Mouse (Mus musculus): ENCODE data around the gene Trib2. TPM values are rescaled to one million over a fixed set of nuclear protein-coding genes. Genes with fewer than 3 reads are reported as not detected.

Trib2 gene
- polyA plus RNA-seq (2014; fragmentation: Nextera tagmentation; extraction: Ambion mirVana), result 20.8 TPM in 2 replicates

DNA sequence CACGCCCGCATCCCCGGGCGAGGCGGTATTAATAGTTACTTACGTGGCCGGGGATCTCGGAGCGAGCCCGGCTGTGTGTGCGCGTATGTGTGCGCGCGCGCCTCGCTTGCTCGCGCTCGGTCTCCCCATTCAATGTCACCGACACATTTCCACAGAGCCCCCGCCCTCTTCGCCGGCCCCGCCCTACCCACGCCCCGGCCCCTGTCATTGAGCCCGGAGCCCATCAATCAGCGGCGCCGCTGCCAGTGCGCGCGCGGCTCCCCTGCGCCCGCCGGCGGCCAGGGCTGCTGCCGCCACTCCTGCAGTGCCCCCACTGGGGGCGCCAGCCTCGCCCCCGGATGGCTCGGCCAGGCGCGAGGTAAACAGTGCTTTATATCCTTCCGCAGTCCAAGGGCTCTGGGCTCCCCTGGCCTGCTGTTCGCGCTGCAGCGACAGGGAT is at the start of gene Trib2:
Gene Trib2 (minus strand): TSS at position 183 of the 439 bp plus-strand sequence.
- peak; percentile 93 for ATAC-seq (ENCODE audit: insufficient read depth)

DNA sequence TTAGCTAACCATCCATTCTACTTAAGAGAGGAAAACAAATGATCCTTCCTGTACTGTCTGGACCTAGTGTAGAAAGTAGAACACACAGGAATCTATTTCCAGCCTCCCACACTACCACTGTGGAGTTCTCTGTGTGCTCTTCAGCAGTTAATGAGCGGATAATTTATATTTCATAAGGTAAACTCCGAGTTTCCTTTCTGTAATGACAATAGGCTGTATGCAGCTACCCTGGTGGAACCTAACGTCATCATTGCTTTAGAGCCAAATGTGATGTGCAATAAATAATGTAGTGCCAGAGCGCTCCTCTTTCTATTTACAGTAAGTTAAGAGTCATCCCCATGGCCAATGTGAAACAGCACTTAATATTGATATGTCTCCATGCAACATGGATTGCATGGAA is 41.3 kb upstream of the Trib2 start:
- H3K4me3 ChIP-seq (ENCODE audit: low read depth, low read length), result no peak overlapping the region
- H3K9me3 ChIP-seq (ENCODE audit: low read depth, low read length), result no peaks in the 10 kb centered on the region
- H3K27ac ChIP-seq (ENCODE audit: low read depth), result no peak overlapping the region
- no peak overlapping the region for H3K4me2 ChIP-seq
- DNase-seq, result peak; percentile 8
- ATAC-seq (ENCODE audit: insufficient read depth), result no peak
- no peaks in the 10 kb centered on the region for H3K27me3 ChIP-seq (ENCODE audit: insufficient read depth, low read length)
- H3K9ac ChIP-seq, result no peak overlapping the region
- no peaks in the 10 kb centered on the region for H3K4me1 ChIP-seq (ENCODE audit: insufficient read depth)
- H3K36me3 ChIP-seq (ENCODE audit: insufficient read depth), result no peaks in the 10 kb centered on the region
- 68% methylated on average over 4 of the region's 4 CpGs for WGBS
- no peak for TF ChIP-seq CTCF (IDR thresholded peaks at IDR 0.05; ENCODE audit: low read depth)

More for the DNA sequence above, at the start of gene Trib2:
- TF ChIP-seq CTCF (IDR thresholded peaks at IDR 0.05; ENCODE audit: low read depth), result peak; percentile 55
- Histone ChIP-seq H3K36me3 (ENCODE audit: insufficient read depth) (no peaks in the 10 kb centered on the region), H3K27ac (ENCODE audit: low read depth) (peak within 1 kb of the TSS; percentile 93), H3K9ac (peak within 1 kb of the TSS; percentile 82), H3K4me1 (ENCODE audit: insufficient read depth) (peaks cover 4% of the 10 kb centered on the region; the same call in 1 of the 2 replicates), H3K27me3 (ENCODE audit: insufficient read depth, low read length) (no peaks in the 10 kb centered on the region), H3K9me3 (ENCODE audit: low read depth, low read length) (no peaks in the 10 kb centered on the region), H3K4me2 (peak within 1 kb of the TSS; percentile 68), H3K4me3 (ENCODE audit: low read depth, low read length) (peak within 1 kb of the TSS; percentile 65)
- under 1% methylated on average over 50 of the region's 50 CpGs for WGBS
- peak; percentile 92 for DNase-seq

DNA sequence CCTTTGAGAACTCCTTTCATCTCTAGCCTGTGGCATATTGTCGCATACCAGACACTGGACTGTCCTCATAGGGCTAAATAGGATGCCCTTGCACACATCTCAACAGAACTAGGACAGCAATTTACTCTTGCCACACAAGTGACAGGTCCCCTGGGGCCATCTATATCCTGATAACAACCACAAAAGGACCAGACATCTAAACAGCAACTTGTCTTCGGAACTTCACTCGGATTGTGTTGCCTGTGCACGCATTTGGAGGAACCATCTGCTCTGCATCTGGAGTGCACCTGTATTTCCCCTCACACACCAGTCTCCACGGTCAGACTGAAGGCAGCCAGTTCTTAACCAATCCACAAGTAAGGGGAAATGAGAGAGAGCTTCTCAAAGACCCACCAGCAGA is 39.2 kb upstream of the Trib2 start:
- Histone ChIP-seq H3K4me1 (ENCODE audit: insufficient read depth) (no peaks in the 10 kb centered on the region), H3K9ac (no peak overlapping the region), H3K4me3 (ENCODE audit: low read depth, low read length) (no peak overlapping the region), H3K27me3 (ENCODE audit: insufficient read depth, low read length) (no peaks in the 10 kb centered on the region), H3K36me3 (ENCODE audit: insufficient read depth) (no peaks in the 10 kb centered on the region), H3K27ac (ENCODE audit: low read depth) (no peak overlapping the region), H3K4me2 (no peak overlapping the region), H3K9me3 (ENCODE audit: low read depth, low read length) (no peaks in the 10 kb centered on the region)
- no peak for TF ChIP-seq CTCF (IDR thresholded peaks at IDR 0.05; ENCODE audit: low read depth)
- no peak for ATAC-seq (ENCODE audit: insufficient read depth)
- WGBS, result 73% methylated on average over 5 of the region's 5 CpGs
- DNase-seq, result no peak

DNA sequence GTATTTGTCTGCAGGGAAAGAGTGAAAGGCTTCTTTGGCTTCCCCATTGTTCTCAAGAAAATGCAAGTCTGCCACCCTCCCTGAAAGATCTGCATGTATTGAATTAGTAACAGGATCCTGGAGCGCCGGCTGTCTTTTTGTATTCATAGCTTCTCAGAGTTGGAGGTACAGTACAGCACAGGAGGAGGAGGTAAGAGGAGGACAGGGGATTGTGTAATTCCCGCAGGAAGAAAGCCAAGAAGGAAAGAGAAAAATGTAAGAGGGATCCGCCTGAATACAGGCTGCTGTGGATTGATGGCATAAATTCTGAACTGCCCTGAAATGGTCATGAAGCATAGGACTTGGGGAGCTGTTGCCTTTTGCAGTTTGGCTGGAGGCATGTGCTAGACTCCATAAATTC is 36.1 kb upstream of the Trib2 start:
- Histone ChIP-seq H3K27ac (ENCODE audit: low read depth) (no peak overlapping the region), H3K4me2 (no peak overlapping the region), H3K27me3 (ENCODE audit: insufficient read depth, low read length) (no peaks in the 10 kb centered on the region), H3K9ac (no peak overlapping the region), H3K4me3 (ENCODE audit: low read depth, low read length) (no peak overlapping the region), H3K4me1 (ENCODE audit: insufficient read depth) (no peaks in the 10 kb centered on the region), H3K9me3 (ENCODE audit: low read depth, low read length) (no peaks in the 10 kb centered on the region), H3K36me3 (ENCODE audit: insufficient read depth) (no peaks in the 10 kb centered on the region)
- 63% methylated on average over 4 of the region's 4 CpGs for WGBS
- no peak for TF ChIP-seq CTCF (IDR thresholded peaks at IDR 0.05; ENCODE audit: low read depth)
- ATAC-seq (ENCODE audit: insufficient read depth) (no peak), DNase-seq (peak; percentile 20)

DNA sequence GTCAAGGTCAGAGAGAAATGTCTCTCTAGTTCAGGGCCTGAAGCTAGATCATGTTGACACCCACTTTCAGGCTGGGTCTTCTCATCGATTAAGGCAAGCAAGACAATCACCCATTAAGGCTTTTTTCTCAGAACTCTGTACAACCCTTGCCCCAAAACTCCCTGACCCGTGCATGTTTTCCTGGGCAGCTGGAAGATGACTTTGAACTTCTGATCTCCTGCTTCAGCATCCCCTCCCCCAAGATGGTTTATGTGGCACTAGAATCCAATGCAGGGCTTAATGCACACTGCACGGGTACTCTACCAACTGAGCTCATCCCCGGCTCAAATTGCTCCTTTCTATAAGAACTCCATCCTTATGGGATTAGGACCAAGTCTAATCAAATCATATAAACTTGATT is 35.3 kb upstream of the Trib2 start:
- Histone ChIP-seq H3K9ac (no peak overlapping the region), H3K4me1 (ENCODE audit: insufficient read depth) (no peaks in the 10 kb centered on the region), H3K27me3 (ENCODE audit: insufficient read depth, low read length) (no peaks in the 10 kb centered on the region), H3K9me3 (ENCODE audit: low read depth, low read length) (no peaks in the 10 kb centered on the region), H3K4me3 (ENCODE audit: low read depth, low read length) (no peak overlapping the region), H3K4me2 (no peak overlapping the region), H3K36me3 (ENCODE audit: insufficient read depth) (no peaks in the 10 kb centered on the region), H3K27ac (ENCODE audit: low read depth) (no peak overlapping the region)
- ATAC-seq (ENCODE audit: insufficient read depth) (no peak), DNase-seq (no peak)
- WGBS, result 78% methylated on average over 4 of the region's 4 CpGs
- no peak for TF ChIP-seq CTCF (IDR thresholded peaks at IDR 0.05; ENCODE audit: low read depth)

DNA sequence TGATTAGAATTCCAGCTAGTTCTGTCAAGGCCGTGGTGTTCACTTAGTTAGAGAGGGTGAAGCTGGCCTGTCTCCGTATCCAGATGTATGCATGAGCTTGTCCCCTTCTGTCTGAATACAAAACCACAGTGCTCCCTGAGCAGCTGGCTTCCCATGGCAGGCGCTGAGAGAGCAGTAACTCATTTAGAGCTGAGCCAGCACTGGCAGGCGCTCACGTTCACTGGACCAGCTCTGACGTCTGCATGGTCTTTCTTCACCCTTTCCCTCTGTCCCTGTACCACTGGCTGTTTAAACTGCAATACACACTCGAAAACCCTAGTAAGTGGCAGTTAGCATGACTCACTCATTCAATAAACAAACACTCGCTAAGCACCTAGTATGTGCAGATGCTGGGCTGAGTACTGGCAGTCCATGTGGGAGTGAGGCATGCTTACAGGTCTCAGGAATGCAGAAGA is 33.7 kb upstream of the Trib2 start:
- no peak for TF ChIP-seq CTCF (IDR thresholded peaks at IDR 0.05; ENCODE audit: low read depth)
- peak; percentile 89 for ATAC-seq (ENCODE audit: insufficient read depth)
- H3K4me2 ChIP-seq, result no peak overlapping the region

DNA sequence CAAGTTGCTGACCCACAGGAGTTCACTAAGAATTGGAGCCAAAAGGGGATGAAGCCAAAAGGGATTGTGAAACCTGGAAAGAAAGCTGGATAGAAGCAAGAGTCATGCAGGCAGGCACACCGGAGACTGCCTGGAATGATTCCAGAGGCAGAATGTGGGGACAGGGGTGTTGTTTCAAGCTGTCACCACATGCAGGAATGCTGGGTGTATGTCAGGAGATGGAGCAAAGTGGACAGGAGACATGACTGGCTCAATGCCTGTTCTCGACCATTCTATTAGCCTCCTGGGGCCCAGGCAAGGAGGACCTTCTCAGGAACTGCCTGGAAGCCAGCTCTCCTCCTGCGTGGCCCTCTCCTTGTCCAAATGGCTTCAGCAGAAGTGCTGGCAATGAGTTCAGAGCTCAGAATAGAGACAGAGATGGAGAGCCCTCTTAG is 33.2 kb upstream of the Trib2 start:
- ATAC-seq (ENCODE audit: insufficient read depth) (peak; percentile 60; the same call in 1 of the 2 replicates), DNase-seq (peak; percentile 29)
- H3K9ac ChIP-seq, result no peak overlapping the region
- H3K4me1 ChIP-seq (ENCODE audit: insufficient read depth), result no peaks in the 10 kb centered on the region
- H3K36me3 ChIP-seq (ENCODE audit: insufficient read depth), result no peaks in the 10 kb centered on the region
- no peak overlapping the region for H3K4me3 ChIP-seq (ENCODE audit: low read depth, low read length)
- no peaks in the 10 kb centered on the region for H3K27me3 ChIP-seq (ENCODE audit: insufficient read depth, low read length)
- 34% methylated on average over 3 of the region's 3 CpGs for WGBS
- no peak overlapping the region for H3K27ac ChIP-seq (ENCODE audit: low read depth)
- no peaks in the 10 kb centered on the region for H3K9me3 ChIP-seq (ENCODE audit: low read depth, low read length)
- no peak overlapping the region for H3K4me2 ChIP-seq
- TF ChIP-seq CTCF (IDR thresholded peaks at IDR 0.05; ENCODE audit: low read depth), result no peak

More for the DNA sequence above, 33.7 kb upstream of the Trib2 start:
- no peaks in the 10 kb centered on the region for H3K9me3 ChIP-seq (ENCODE audit: low read depth, low read length)
- 24% methylated on average over 8 of the region's 8 CpGs for WGBS
- H3K36me3 ChIP-seq (ENCODE audit: insufficient read depth), result no peaks in the 10 kb centered on the region
- peak; percentile 56 for DNase-seq
- no peaks in the 10 kb centered on the region for H3K4me1 ChIP-seq (ENCODE audit: insufficient read depth)
- no peak overlapping the region for H3K4me3 ChIP-seq (ENCODE audit: low read depth, low read length)
- no peaks in the 10 kb centered on the region for H3K27me3 ChIP-seq (ENCODE audit: insufficient read depth, low read length)
- H3K27ac ChIP-seq (ENCODE audit: low read depth), result no peak overlapping the region
- H3K9ac ChIP-seq, result no peak overlapping the region

All from lung, embryonic 14.5 days (tissue).